Mouse (Mus musculus): Measurements from ENCODE around the gene Rasa2.

Gene Rasa2

GRCm38 (mm10) chr9:96637157-96637548 lies 5.7 kb upstream of the Rasa2 start:
- no peak for DNase-seq

GRCm38 (mm10) chr9:96636423-96637156 lies 5.2 kb upstream of the Rasa2 start:
- no peak for DNase-seq

GRCm38 (mm10) chr9:96635899-96636298 lies 4.5 kb upstream of the Rasa2 start:
- no peak for DNase-seq

GRCm38 (mm10) chr9:96635176-96635575 lies 3.8 kb upstream of the Rasa2 start:
- DNase-seq = no peak

GRCm38 (mm10) chr9:96633771-96634170 lies 2.4 kb upstream of the Rasa2 start:
- no peak for DNase-seq

GRCm38 (mm10) chr9:96632756-96633155 lies 1.3 kb upstream of the Rasa2 start:
- no peak for DNase-seq

GRCm38 (mm10) chr9:96632073-96632690 lies 765 bp upstream of the Rasa2 start:
- DNase-seq = no peak

- DNase-seq = peak; percentile 43
These were observed 637 bp downstream of the Rasa2 start for GRCm38 (mm10) chr9:96630571-96631388.

- no peak for DNase-seq
These were observed 2.3 kb downstream of the Rasa2 start for GRCm38 (mm10) chr9:96629151-96629550.

- no peak for DNase-seq
These were observed 3.8 kb downstream of the Rasa2 start for GRCm38 (mm10) chr9:96627557-96628085.

GRCm38 (mm10) chr9:96627042-96627441 lies 4.4 kb downstream of the Rasa2 start:
- no peak for DNase-seq

GRCm38 (mm10) chr9:96618448-96619176 lies 12.8 kb downstream of the Rasa2 start:
- DNase-seq = no peak

GRCm38 (mm10) chr9:96612297-96612696 lies 19.1 kb downstream of the Rasa2 start:
- no peak for DNase-seq

GRCm38 (mm10) chr9:96611693-96612293 lies 19.6 kb downstream of the Rasa2 start:
- DNase-seq = no peak

GRCm38 (mm10) chr9:96610813-96611212 lies 20.6 kb downstream of the Rasa2 start:
- DNase-seq = no peak

GRCm38 (mm10) chr9:96603416-96603815 lies 28.0 kb downstream of the Rasa2 start:
- no peak for DNase-seq

- no peak for DNase-seq
These were observed 33.5 kb downstream of the Rasa2 start for GRCm38 (mm10) chr9:96597899-96598298.

GRCm38 (mm10) chr9:96592670-96593600 lies 38.5 kb downstream of the Rasa2 start:
- DNase-seq = no peak

- no peak for DNase-seq
These were observed 42.1 kb downstream of the Rasa2 start for GRCm38 (mm10) chr9:96589346-96589745.

GRCm38 (mm10) chr9:96583496-96583895 lies 47.9 kb downstream of the Rasa2 start:
- no peak for DNase-seq

- no peak for DNase-seq
These were observed 48.3 kb downstream of the Rasa2 start for GRCm38 (mm10) chr9:96583076-96583475.

Data from right cerebral cortex, adult 18-20 months (tissue).